Mouse (Mus musculus): ENCODE measurements at regions not wholly inside any gene's neighbourhood (a gene's known extent, or its start where the extent isn't known, plus 50 kb on each side); places are given as distances from the start of the nearest gene placed in this dataset.

GRCm38 (mm10) chr13:99743952-99744789 lies 156.7 kb downstream of the Cartpt start:
- no peak for TF ChIP-seq POLR2A (IDR thresholded peaks at IDR 0.05; ENCODE audit: borderline replicate concordance, extremely low read depth, insufficient read depth, insufficient read length)
- H3K27me3 ChIP-seq (ENCODE audit: control insufficient read depth, insufficient read depth, low read length): no peaks in the 10 kb centered on the region
- no peaks in the 10 kb centered on the region for H3K36me3 ChIP-seq (ENCODE audit: control insufficient read depth, insufficient read depth, low read length)
- no peaks in the 10 kb centered on the region for H3K9me3 ChIP-seq (ENCODE audit: control insufficient read depth, low read length)
- no peak for ATAC-seq (ENCODE audit: low FRiP score, low read depth)
- 40% methylated on average over 8 of the region's 8 CpGs for WGBS
- H3K9ac ChIP-seq (ENCODE audit: low read depth, low read length, severe bottlenecking): no peak overlapping the region
- no peak for DNase-seq (ENCODE audit: low spot score)
- peaks cover 11% of the 10 kb centered on the region for H3K4me1 ChIP-seq (ENCODE audit: control insufficient read depth, insufficient read depth, low read length)
- no peak overlapping the region for H3K4me3 ChIP-seq (replicated peaks; ENCODE audit: low read length)
- H3K27ac ChIP-seq (replicated peaks; ENCODE audit: low read depth, low read length): no peak overlapping the region
- H3K4me2 ChIP-seq (replicated peaks; ENCODE audit: low read depth, low read length, severe bottlenecking): no peak overlapping the region

GRCm38 (mm10) chr13:99742507-99742906 lies 158.4 kb downstream of the Cartpt start:
- Histone ChIP-seq H3K4me3 (replicated peaks; ENCODE audit: low read length) (no peak overlapping the region), H3K27me3 (ENCODE audit: control insufficient read depth, insufficient read depth, low read length) (no peaks in the 10 kb centered on the region), H3K36me3 (ENCODE audit: control insufficient read depth, insufficient read depth, low read length) (no peaks in the 10 kb centered on the region), H3K4me1 (ENCODE audit: control insufficient read depth, insufficient read depth, low read length) (peaks cover 11% of the 10 kb centered on the region), H3K9me3 (ENCODE audit: control insufficient read depth, low read length) (no peaks in the 10 kb centered on the region), H3K27ac (replicated peaks; ENCODE audit: low read depth, low read length) (no peak overlapping the region), H3K4me2 (replicated peaks; ENCODE audit: low read depth, low read length, severe bottlenecking) (no peak overlapping the region), H3K9ac (ENCODE audit: low read depth, low read length, severe bottlenecking) (no peak overlapping the region)
- 87% methylated on average over 2 of the region's 2 CpGs for WGBS
- no peak for ATAC-seq (ENCODE audit: low FRiP score, low read depth)
- DNase-seq (ENCODE audit: low spot score): no peak
- TF ChIP-seq POLR2A (IDR thresholded peaks at IDR 0.05; ENCODE audit: borderline replicate concordance, extremely low read depth, insufficient read depth, insufficient read length): no peak

GRCm38 (mm10) chr13:99741981-99742380 lies 158.9 kb downstream of the Cartpt start:
- WGBS: 69% methylated on average over 2 of the region's 2 CpGs
- TF ChIP-seq POLR2A (IDR thresholded peaks at IDR 0.05; ENCODE audit: borderline replicate concordance, extremely low read depth, insufficient read depth, insufficient read length): no peak
- Histone ChIP-seq H3K4me2 (replicated peaks; ENCODE audit: low read depth, low read length, severe bottlenecking) (no peak overlapping the region), H3K4me1 (ENCODE audit: control insufficient read depth, insufficient read depth, low read length) (peaks cover 11% of the 10 kb centered on the region), H3K27ac (replicated peaks; ENCODE audit: low read depth, low read length) (no peak overlapping the region), H3K9me3 (ENCODE audit: control insufficient read depth, low read length) (no peaks in the 10 kb centered on the region), H3K27me3 (ENCODE audit: control insufficient read depth, insufficient read depth, low read length) (no peaks in the 10 kb centered on the region), H3K4me3 (replicated peaks; ENCODE audit: low read length) (no peak overlapping the region), H3K9ac (ENCODE audit: low read depth, low read length, severe bottlenecking) (no peak overlapping the region), H3K36me3 (ENCODE audit: control insufficient read depth, insufficient read depth, low read length) (no peaks in the 10 kb centered on the region)
- DNase-seq (ENCODE audit: low spot score): no peak
- ATAC-seq (ENCODE audit: low FRiP score, low read depth): no peak

GRCm38 (mm10) chr13:99739420-99739819 lies 161.5 kb downstream of the Cartpt start:
- WGBS: 54% methylated on average over 1 of the region's 1 CpGs
- no peak overlapping the region for H3K27ac ChIP-seq (replicated peaks; ENCODE audit: low read depth, low read length)
- DNase-seq (ENCODE audit: low spot score) (no peak), ATAC-seq (ENCODE audit: low FRiP score, low read depth) (no peak)
- TF ChIP-seq POLR2A (IDR thresholded peaks at IDR 0.05; ENCODE audit: borderline replicate concordance, extremely low read depth, insufficient read depth, insufficient read length): no peak
- H3K27me3 ChIP-seq (ENCODE audit: control insufficient read depth, insufficient read depth, low read length): no peaks in the 10 kb centered on the region
- H3K4me2 ChIP-seq (replicated peaks; ENCODE audit: low read depth, low read length, severe bottlenecking): no peak overlapping the region
- H3K9ac ChIP-seq (ENCODE audit: low read depth, low read length, severe bottlenecking): no peak overlapping the region
- H3K36me3 ChIP-seq (ENCODE audit: control insufficient read depth, insufficient read depth, low read length): no peaks in the 10 kb centered on the region
- H3K9me3 ChIP-seq (ENCODE audit: control insufficient read depth, low read length): no peaks in the 10 kb centered on the region
- H3K4me1 ChIP-seq (ENCODE audit: control insufficient read depth, insufficient read depth, low read length): peaks cover 12% of the 10 kb centered on the region
- no peak overlapping the region for H3K4me3 ChIP-seq (replicated peaks; ENCODE audit: low read length)

GRCm38 (mm10) chr13:99737271-99737670 lies 163.6 kb downstream of the Cartpt start:
- no peak for DNase-seq (ENCODE audit: low spot score)
- H3K4me1 ChIP-seq (ENCODE audit: control insufficient read depth, insufficient read depth, low read length): peaks cover 7% of the 10 kb centered on the region; the same call in 1 of the 2 replicates
- H3K4me3 ChIP-seq (replicated peaks; ENCODE audit: low read length): no peak overlapping the region
- no peaks in the 10 kb centered on the region for H3K9me3 ChIP-seq (ENCODE audit: control insufficient read depth, low read length)
- ATAC-seq (ENCODE audit: low FRiP score, low read depth): no peak
- H3K36me3 ChIP-seq (ENCODE audit: control insufficient read depth, insufficient read depth, low read length): no peaks in the 10 kb centered on the region
- TF ChIP-seq POLR2A (IDR thresholded peaks at IDR 0.05; ENCODE audit: borderline replicate concordance, extremely low read depth, insufficient read depth, insufficient read length): no peak
- H3K27ac ChIP-seq (replicated peaks; ENCODE audit: low read depth, low read length): no peak overlapping the region
- WGBS: 75% methylated on average over 3 of the region's 3 CpGs
- H3K9ac ChIP-seq (ENCODE audit: low read depth, low read length, severe bottlenecking): no peak overlapping the region
- no peak overlapping the region for H3K4me2 ChIP-seq (replicated peaks; ENCODE audit: low read depth, low read length, severe bottlenecking)
- no peaks in the 10 kb centered on the region for H3K27me3 ChIP-seq (ENCODE audit: control insufficient read depth, insufficient read depth, low read length)

Measured in limb, embryonic 14.5 days (tissue).